Mouse (Mus musculus) lung, embryonic 15.5 days (tissue): Measurements from ENCODE around the gene Zfp746. TPM values are rescaled to one million over a fixed set of nuclear protein-coding genes. Genes with fewer than 3 reads are reported as not detected.

ENCODE experiments used
- ATAC-seq: fragments of 200-750 bp; cut with Nextera tagmentation; 2 replicates; pipeline ENCODE4 v1.8.0; 2017; ENCODE audit warnings: moderate number of reproducible peaks, borderline replicate concordance; ENCODE audit not compliant: low FRiP score, low TSS enrichment; ENCODE audit errors: extremely low read depth
- H3K27ac ChIP-seq: fragments of 300-500 bp; sonication (generic); 2 replicates; pipeline ENCODE4 v1.5.1; 2015; ENCODE audit warnings: moderate library complexity, mild to moderate bottlenecking, inconsistent platforms
- H3K27me3 ChIP-seq: fragments of 300-500 bp; sonication (generic); 2 replicates; pipeline ENCODE4 v1.6.1; 2015; ENCODE audit warnings: inconsistent platforms
- H3K36me3 ChIP-seq: fragments of 300-500 bp; sonication (generic); 2 replicates; pipeline ENCODE4 v1.6.1; 2015; ENCODE audit warnings: inconsistent platforms
- H3K4me1 ChIP-seq: fragments of 300-500 bp; sonication (generic); 2 replicates; pipeline ENCODE4 v1.6.1; 2015; ENCODE audit warnings: inconsistent platforms
- H3K4me2 ChIP-seq: fragments of 300-500 bp; sonication (generic); 2 replicates; pipeline ENCODE4 v1.6.1; 2015; ENCODE audit warnings: inconsistent platforms, mild to moderate bottlenecking, moderate library complexity
- H3K4me3 ChIP-seq: fragments of 300-500 bp; sonication (generic); 2 replicates; pipeline ENCODE4 v1.5.1; 2015; ENCODE audit warnings: mild to moderate bottlenecking, inconsistent platforms
- H3K9ac ChIP-seq: fragments of 300-500 bp; sonication (generic); 2 replicates; pipeline ENCODE4 v1.6.1; 2015; ENCODE audit warnings: inconsistent platforms
- H3K9me3 ChIP-seq: fragments of 300-500 bp; sonication (generic); 2 replicates; pipeline ENCODE4 v1.6.1; 2016; ENCODE audit warnings: inconsistent platforms
- WGBS: fragments of 180-500 bp; shearing (Covaris S2); methylation state at CpG from one replicate; pipeline ENCODE4 v1.1.7; 2015; 5-methylcytosine and 5-hydroxymethylcytosine counted together
- polyA plus RNA-seq: library from polyadenylated mRNA; unstranded; fragments of >200 nt; fragmentation: Nextera tagmentation; extraction: Ambion mirVana; gene quantifications from 2 replicates; pipeline ENCODE4 v1.2.1, GENCODE M21; 2015

Gene Zfp746
- polyA plus RNA-seq, 1 experiment from 2014 or later: 22.2 TPM

DNA sequence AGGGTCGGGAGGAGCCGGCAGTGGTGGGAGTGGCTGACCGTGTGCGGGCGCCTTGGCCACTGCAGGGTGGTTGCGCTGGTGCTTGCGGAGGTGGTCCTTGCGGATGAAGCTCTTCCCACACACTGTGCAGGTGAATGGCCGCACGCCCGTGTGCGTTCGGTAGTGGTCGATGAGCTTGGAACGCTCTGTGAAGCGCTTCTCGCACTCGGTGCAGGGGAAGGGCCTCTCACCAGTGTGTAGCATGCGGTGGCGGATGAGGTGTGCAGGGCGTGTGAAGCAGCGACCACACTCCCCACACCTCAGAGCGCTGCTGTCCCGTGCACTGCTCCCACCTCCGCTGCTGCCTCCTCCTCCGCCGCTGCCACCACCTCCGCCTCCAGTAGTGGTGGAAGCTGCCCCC, 22.5 kb downstream of the Zfp746 start:
- no peaks in the 10 kb centered on the region for H3K9me3 ChIP-seq
- H3K36me3 ChIP-seq: peaks cover 66% of the 10 kb centered on the region
- no peaks in the 10 kb centered on the region for H3K27me3 ChIP-seq
- H3K27ac ChIP-seq: no peak overlapping the region
- no peak overlapping the region for H3K4me3 ChIP-seq
- no peak overlapping the region for H3K9ac ChIP-seq
- ATAC-seq: peak; percentile 42; the same call in 1 of the 2 replicates
- 95% methylated on average over 28 of the region's 28 CpGs for WGBS
- no peaks in the 10 kb centered on the region for H3K4me1 ChIP-seq
- no peak overlapping the region for H3K4me2 ChIP-seq

DNA sequence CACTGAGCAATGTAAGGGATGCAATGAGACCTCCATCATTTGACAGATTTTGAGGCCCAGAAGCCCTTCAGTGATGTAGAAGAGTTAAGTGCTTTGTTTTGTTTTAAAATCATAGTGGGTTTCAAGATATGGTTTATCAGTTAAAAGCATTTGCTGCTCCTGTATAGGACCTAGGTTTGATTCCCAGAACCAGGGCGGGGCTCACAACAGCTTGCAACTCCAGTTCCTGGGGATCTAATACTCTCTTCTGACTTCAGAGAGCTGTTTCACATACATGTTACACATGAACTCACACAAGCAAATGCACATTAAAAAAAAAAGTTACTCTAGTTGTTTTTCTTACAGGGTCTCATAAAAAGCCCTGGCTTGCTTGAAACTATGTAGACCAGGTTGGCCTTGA, 25.5 kb downstream of the Zfp746 start:
- no peaks in the 10 kb centered on the region for H3K9me3 ChIP-seq
- ATAC-seq: no peak

DNA sequence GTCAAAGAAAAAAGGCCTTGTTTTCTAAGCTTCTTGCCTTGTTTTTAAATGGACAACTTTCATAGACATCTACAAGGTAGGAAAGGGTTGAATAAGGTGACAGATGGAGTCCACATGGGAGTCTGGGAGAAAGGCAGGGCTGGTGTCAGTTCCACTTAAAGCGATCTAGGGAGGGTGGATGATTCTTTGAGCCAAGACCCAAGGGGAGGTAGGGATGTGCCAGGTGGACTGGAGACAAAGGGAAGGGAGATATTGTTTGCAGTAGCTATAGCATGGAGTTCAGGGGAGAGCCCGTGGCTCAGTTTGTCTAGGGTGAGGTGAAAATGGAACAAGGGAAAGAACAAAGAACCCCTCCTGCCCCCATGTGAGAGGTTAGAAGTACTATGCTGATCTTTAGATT, 26.0 kb downstream of the Zfp746 start:
- no peak for ATAC-seq
- no peak overlapping the region for H3K4me3 ChIP-seq
- H3K9ac ChIP-seq: no peak overlapping the region
- no peaks in the 10 kb centered on the region for H3K27me3 ChIP-seq
- H3K4me2 ChIP-seq: no peak overlapping the region
- no peaks in the 10 kb centered on the region for H3K4me1 ChIP-seq
- no peaks in the 10 kb centered on the region for H3K9me3 ChIP-seq
- H3K36me3 ChIP-seq: peaks cover 36% of the 10 kb centered on the region
- WGBS: 73% methylated on average over 2 of the region's 2 CpGs
- no peak overlapping the region for H3K27ac ChIP-seq

More for the DNA sequence above, 25.5 kb downstream of the Zfp746 start:
- WGBS: 94% methylated on average over 1 of the region's 1 CpGs
- H3K27me3 ChIP-seq: no peaks in the 10 kb centered on the region
- H3K4me3 ChIP-seq: no peak overlapping the region
- no peaks in the 10 kb centered on the region for H3K4me1 ChIP-seq
- H3K4me2 ChIP-seq: no peak overlapping the region
- no peak overlapping the region for H3K9ac ChIP-seq
- no peak overlapping the region for H3K27ac ChIP-seq
- H3K36me3 ChIP-seq: peaks cover 41% of the 10 kb centered on the region

DNA sequence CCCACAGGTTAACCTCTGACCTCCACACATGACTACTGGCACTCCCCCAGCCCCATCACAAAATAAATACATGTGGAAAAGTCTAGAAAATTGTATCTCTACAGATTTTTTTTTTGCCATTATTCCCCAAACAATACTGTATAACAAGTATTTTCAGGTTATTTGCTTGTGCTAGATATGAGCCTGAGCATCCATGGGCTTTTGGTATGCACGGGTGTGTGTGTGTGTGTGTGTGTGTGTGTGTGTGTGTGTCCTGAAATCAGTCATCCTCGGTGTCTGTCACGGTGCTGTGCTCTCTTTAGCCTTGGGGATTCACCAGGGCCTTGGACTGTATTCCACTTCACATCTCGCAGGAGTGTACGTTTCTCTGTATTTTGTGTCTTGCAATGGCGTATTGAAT, 34.3 kb downstream of the Zfp746 start:
- H3K27ac ChIP-seq: no peak overlapping the region
- 85% methylated on average over 6 of the region's 6 CpGs for WGBS
- no peak overlapping the region for H3K4me3 ChIP-seq
- H3K27me3 ChIP-seq: no peaks in the 10 kb centered on the region
- H3K4me1 ChIP-seq: 0 out of 2 replicates have a peak, but pooled peaks cover 10% of the 10 kb centered on the region
- ATAC-seq: no peak
- no peak overlapping the region for H3K9ac ChIP-seq
- no peaks in the 10 kb centered on the region for H3K36me3 ChIP-seq
- no peaks in the 10 kb centered on the region for H3K9me3 ChIP-seq
- H3K4me2 ChIP-seq: no peak overlapping the region

DNA sequence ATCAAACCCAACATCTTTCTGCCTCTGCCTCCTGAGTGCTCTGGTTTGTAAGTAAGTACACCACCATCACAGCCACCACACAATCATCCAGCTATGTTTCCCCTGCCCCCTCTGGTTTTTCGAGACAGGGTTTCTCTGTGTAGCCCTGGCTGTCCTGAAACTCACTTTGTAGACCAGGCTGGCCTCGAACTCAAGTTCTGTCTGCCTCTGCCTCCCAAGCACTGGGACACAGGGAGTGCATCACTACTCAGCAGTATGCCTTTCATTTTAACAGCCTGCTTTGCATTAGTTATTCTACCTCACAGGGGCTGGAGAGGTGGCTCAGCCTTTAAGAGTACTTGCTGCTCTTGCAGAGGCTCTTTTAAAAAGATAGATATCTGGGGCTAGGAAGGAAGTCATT, 34.7 kb downstream of the Zfp746 start:
- no peaks in the 10 kb centered on the region for H3K27me3 ChIP-seq
- WGBS: 84% methylated on average over 2 of the region's 2 CpGs
- 0 out of 2 replicates have a peak, but pooled peaks cover 14% of the 10 kb centered on the region for H3K4me1 ChIP-seq
- no peak overlapping the region for H3K27ac ChIP-seq
- H3K36me3 ChIP-seq: no peaks in the 10 kb centered on the region
- H3K9ac ChIP-seq: no peak overlapping the region
- no peak overlapping the region for H3K4me2 ChIP-seq
- no peak for ATAC-seq
- H3K4me3 ChIP-seq: no peak overlapping the region
- H3K9me3 ChIP-seq: no peaks in the 10 kb centered on the region

DNA sequence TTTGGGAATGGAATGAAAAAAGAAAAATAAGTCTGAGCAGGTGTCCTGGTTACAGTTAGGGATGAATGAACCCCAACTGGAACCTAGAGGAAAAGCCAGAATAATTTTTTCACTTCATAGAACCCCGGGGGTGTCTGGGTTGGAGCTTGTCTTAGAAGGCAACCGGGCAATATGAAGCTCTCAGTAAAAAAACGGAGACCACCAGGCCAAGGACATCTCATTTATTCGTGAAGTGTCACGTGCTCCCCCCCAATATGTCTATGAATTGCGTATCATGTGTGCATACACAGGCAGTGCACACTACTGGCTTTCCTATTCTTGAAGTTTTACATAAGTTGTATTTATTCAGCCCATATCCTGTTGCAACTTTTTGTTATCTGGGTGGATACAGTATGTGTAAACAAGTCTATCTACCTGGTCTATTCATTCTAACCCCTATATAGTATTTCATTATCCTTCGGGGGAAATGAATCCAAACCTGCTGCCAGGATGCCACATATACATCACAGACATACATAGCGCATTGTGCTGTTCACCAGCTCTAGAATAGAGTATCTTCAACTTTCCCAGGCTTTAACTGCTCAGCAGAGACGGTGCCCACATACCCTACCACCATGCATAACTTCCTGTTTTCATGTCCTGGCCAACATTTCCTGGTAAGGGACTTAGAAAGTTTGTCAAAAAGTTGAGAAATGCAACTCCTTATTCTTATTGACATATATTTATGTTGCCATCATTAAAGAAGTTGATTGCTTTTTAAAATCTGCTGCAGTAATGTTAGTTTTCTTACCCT, 36.9 kb downstream of the Zfp746 start:
- H3K27ac ChIP-seq: peak overlapping the region; percentile 94; the same call in 1 of the 2 replicates
- peaks cover 1% of the 10 kb centered on the region; the same call in 1 of the 2 replicates for H3K36me3 ChIP-seq
- peak overlapping the region; percentile 89 for H3K4me3 ChIP-seq
- 0 out of 2 replicates have a peak, but pooled peaks cover 16% of the 10 kb centered on the region for H3K4me1 ChIP-seq
- 49% methylated on average over 9 of the region's 9 CpGs for WGBS
- H3K4me2 ChIP-seq: peak overlapping the region; percentile 93
- no peak for ATAC-seq
- no peaks in the 10 kb centered on the region for H3K27me3 ChIP-seq
- peak overlapping the region; percentile 81 for H3K9ac ChIP-seq
- H3K9me3 ChIP-seq: no peaks in the 10 kb centered on the region

DNA sequence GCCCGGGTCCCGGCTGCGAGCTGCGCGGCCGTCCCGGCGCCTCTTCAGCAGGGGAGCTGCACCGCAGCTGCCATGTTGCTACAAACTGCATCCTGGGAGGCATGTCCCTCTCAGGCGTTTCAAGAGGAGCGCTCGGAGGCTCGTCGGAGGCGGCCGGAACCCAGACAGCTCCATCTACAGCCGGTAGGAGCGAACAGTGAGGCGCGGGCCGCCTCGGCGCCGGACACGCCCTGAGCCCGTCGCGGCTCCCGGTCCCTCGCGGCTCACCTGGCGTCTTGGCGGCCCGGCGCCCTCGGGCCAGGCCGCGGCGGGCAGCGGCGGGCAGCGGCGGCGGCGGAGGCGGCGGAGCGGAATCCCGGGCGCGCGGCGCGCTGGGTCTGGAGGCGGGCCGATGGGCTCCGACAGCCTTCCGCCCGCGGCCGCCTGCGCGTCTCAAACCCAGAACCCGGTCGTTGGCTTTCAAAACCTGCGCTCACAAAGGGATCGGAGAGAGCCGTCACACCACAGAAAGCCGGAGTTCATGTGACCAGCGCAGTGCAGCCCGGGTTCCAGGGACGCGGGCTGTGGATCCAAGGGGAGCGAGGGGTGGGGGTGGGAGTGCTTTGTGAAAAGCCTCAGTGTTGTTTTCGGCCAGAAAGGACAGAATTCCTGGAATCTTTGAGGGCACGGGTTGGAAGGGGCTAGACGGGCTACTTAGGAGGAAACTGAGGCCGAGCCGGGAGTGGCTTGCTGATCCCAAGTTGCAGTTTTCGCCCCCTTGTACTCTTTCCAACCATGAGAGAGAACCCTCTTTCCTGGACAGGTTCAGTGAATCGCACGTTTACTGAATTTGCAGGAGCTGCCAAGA, 37.7 kb downstream of the Zfp746 start, which contains the start of gene Zfp777:
Gene Zfp777 (minus strand): TSS at position 486 of the 847 bp plus-strand sequence.
- Histone ChIP-seq H3K9me3 (no peaks in the 10 kb centered on the region), H3K27me3 (no peaks in the 10 kb centered on the region)

DNA sequence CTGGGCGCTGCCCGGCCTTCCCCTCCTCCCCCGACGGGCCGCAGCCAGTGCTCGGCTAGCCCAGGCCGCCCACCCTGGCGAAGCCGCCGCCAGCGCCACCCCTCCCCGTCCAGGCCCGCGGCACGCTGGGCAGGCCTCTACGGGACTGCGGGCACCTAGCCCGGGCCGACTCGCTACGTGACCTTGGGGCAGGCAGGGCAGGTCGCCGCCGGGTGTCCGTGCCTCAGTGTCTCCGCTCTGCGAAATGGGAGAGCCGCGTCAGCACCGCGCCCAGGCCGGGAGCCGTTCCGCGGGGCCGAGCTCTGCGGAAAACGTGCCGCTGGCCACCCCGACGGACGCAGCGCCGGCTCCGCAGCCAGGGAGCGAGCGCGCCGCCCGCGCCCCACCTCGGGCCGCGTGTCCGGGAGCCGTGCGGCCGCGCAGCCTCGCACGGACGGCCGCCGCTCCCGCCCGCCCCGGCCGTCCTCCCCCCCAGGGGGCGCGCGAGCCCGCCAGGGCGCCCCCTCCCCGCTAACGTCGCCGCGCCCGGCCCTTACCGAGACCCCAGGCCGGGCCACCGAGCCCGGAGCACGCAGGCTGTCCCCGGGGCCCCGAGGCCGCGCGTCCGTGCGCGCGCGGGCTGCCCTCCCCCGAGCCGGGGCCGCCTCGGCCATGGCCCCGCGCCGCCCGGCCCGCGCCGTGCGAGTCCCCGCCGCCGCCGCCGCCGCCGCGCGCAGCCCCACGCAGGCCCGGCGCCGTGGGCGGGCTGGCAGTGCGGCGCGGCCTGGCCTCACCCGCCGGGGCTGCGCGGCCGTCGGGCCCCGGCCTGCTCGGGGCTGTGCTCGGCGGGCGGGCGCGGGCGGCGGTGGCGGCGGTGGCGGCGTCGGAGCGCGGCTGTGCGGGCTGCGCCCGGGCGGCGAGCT, 38.7 kb downstream of the Zfp746 start:
- peak; percentile 63; the same call in 1 of the 2 replicates for ATAC-seq
- WGBS: 1% methylated on average over 117 of the region's 150 CpGs
- H3K4me2 ChIP-seq: peak overlapping the region; percentile 93
- peak overlapping the region; percentile 81 for H3K9ac ChIP-seq
- peak overlapping the region; percentile 89 for H3K4me3 ChIP-seq
- H3K27ac ChIP-seq: peak overlapping the region; percentile 94
- H3K4me1 ChIP-seq: 0 out of 2 replicates have a peak, but pooled peaks cover 16% of the 10 kb centered on the region
- no peaks in the 10 kb centered on the region for H3K27me3 ChIP-seq
- H3K9me3 ChIP-seq: no peaks in the 10 kb centered on the region
- peaks cover 19% of the 10 kb centered on the region for H3K36me3 ChIP-seq

More for the DNA sequence above, 37.7 kb downstream of the Zfp746 start, which contains the start of gene Zfp777:
- Histone ChIP-seq H3K36me3 (peaks cover 9% of the 10 kb centered on the region), H3K27ac (peak within 1 kb of the TSS; percentile 94), H3K4me1 (0 out of 2 replicates have a peak, but pooled peaks cover 16% of the 10 kb centered on the region), H3K9ac (peak within 1 kb of the TSS; percentile 81), H3K4me2 (peak within 1 kb of the TSS; percentile 93), H3K4me3 (peak within 1 kb of the TSS; percentile 89)
- ATAC-seq: peak; percentile 88
- under 1% methylated on average over 59 of the region's 82 CpGs for WGBS

DNA sequence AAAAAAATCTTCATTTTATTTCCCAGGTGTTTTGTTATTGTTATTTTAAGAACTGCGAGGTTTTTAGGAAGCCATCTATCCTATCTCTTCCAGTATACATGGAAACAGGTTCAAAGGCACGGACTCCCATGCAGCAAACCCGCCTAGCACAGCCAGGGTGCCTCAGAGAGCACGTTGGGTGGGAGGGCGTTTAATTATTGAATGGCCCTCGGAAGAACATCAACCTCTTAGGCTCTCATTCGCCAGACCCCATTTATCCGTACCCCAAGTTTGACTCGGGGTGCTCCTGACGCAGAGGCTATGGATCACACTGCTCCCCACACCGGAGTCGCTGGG, 39.3 kb downstream of the Zfp746 start:
- Histone ChIP-seq H3K4me1 (0 out of 2 replicates have a peak, but pooled peaks cover 16% of the 10 kb centered on the region), H3K9me3 (no peaks in the 10 kb centered on the region), H3K27ac (no peak overlapping the region), H3K4me3 (peak overlapping the region; percentile 89), H3K4me2 (peak overlapping the region; percentile 93), H3K27me3 (no peaks in the 10 kb centered on the region), H3K36me3 (peaks cover 21% of the 10 kb centered on the region), H3K9ac (peak overlapping the region; percentile 81)
- ATAC-seq: no peak
- WGBS: 4% methylated on average over 12 of the region's 12 CpGs

DNA sequence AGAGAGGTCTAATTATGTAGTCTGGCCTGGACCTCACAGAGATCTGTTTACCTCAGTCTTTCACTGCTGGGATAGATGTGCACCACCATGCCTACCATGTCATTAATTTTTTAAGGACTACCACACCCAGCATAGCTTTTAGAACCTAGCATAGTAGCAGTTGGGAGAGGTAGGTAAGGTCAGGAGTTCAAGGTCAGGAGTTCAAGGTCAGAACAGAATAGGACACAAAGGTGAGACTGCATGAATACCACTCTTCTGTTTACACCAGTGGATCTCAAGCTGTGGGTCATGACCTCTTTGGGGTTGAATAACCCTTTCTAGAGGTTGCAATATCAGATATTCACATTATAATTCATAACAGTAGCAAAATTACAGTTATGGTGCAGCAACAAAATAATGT, 53.7 kb downstream of the Zfp746 start:
- Histone ChIP-seq H3K27ac (no peak overlapping the region), H3K27me3 (no peaks in the 10 kb centered on the region), H3K4me3 (no peak overlapping the region), H3K9me3 (no peaks in the 10 kb centered on the region), H3K9ac (no peak overlapping the region), H3K4me1 (no peaks in the 10 kb centered on the region), H3K4me2 (no peak overlapping the region), H3K36me3 (peaks cover 85% of the 10 kb centered on the region)
- no peak for ATAC-seq
